Mouse (Mus musculus) midbrain, embryonic 16.5 days (tissue): ENCODE data around the gene Slc9b1. TPM values are rescaled to one million over a fixed set of nuclear protein-coding genes. Genes with fewer than 3 reads are reported as not detected.

Experiments used
- ATAC-seq: fragments of 200-750 bp; cut with Nextera tagmentation; 2 replicates; pipeline ENCODE4 v1.8.0; 2017; ENCODE audit warnings: moderate TSS enrichment
- H3K27ac ChIP-seq: fragments of 300-500 bp; sonication (generic); 2 replicates; pipeline ENCODE4 v1.5.1; 2014; ENCODE audit warnings: mild to moderate bottlenecking, low read length, mixed read lengths
- H3K27me3 ChIP-seq: fragments of 300-500 bp; sonication (generic); 2 replicates; pipeline ENCODE4 v1.6.1; 2014; ENCODE audit warnings: low read depth, low read length, mixed read lengths; ENCODE audit not compliant: control insufficient read depth, insufficient read depth
- H3K36me3 ChIP-seq: fragments of 300-500 bp; sonication (generic); 2 replicates; pipeline ENCODE4 v1.6.1; 2014; ENCODE audit warnings: mild to moderate bottlenecking, low read length, moderate library complexity, mixed read lengths; ENCODE audit not compliant: control insufficient read depth, insufficient read depth
- H3K4me1 ChIP-seq: fragments of 300-500 bp; sonication (generic); 2 replicates; pipeline ENCODE4 v1.6.1; 2014; ENCODE audit warnings: mild to moderate bottlenecking, low read length, mixed read lengths; ENCODE audit not compliant: control insufficient read depth, insufficient read depth
- H3K4me2 ChIP-seq: fragments of 300-500 bp; sonication (generic); 2 replicates; pipeline ENCODE4 v1.6.1; 2014; ENCODE audit warnings: mild to moderate bottlenecking, low read length, mixed read lengths
- H3K4me3 ChIP-seq: fragments of 300-500 bp; sonication (generic); 2 replicates; pipeline ENCODE4 v1.5.1; 2014; ENCODE audit warnings: low read depth, mild to moderate bottlenecking, low read length, moderate library complexity, mixed read lengths
- H3K9ac ChIP-seq: fragments of 300-500 bp; sonication (generic); 2 replicates; pipeline ENCODE4 v1.6.1; 2014; ENCODE audit warnings: low read depth, low read length, mixed read lengths
- H3K9me3 ChIP-seq: fragments of 300-500 bp; sonication (generic); replicated peaks from 2 replicates; pipeline ENCODE4 v1.6.1; 2014; ENCODE audit warnings: mild to moderate bottlenecking, low read length, mixed read lengths; ENCODE audit not compliant: control insufficient read depth, poor library complexity, severe bottlenecking
- WGBS: fragments of 180-500 bp; shearing (Covaris S2); extraction: QIAGEN DNeasy Blood & Tissue Kit; methylation state at CpG from one replicate; pipeline ENCODE4 v1.1.7; 2014; 5-methylcytosine and 5-hydroxymethylcytosine counted together
- polyA plus RNA-seq: library from polyadenylated mRNA; unstranded; fragments of >200 nt; fragmentation: Nextera tagmentation; extraction: Ambion mirVana; gene quantifications from 2 replicates; pipeline ENCODE4 v1.2.1, GENCODE M21; 2015

Gene Slc9b1
- polyA plus RNA-seq, 1 experiment from 2014 or later = 0.41 TPM

DNA sequence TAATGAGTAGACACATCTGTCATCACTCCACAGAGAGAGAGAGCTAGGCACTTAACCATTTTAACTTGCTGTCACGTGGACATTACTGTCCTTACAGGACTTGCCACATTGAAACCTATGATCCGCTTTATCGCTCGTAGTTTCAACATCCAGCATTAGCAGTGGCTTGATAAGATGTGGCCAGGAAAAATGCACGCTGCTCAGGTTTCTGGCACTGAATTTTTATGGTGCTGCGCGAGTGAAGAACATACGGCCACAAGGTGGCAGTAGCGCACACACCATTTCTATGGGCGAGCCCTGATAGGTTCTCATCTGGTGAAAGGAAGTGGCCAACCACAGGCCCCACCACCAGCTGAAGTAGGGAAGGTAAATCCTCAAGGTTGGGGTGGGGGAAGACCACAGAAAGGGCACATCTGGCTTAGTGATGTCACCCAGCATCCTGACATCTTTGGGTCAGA is 54.4 kb downstream of the Slc9b1 start:
- no peak overlapping the region for H3K4me3 ChIP-seq
- no peaks in the 10 kb centered on the region for H3K27me3 ChIP-seq
- H3K4me1 ChIP-seq = no peaks in the 10 kb centered on the region
- peak; percentile 82 for ATAC-seq
- H3K9ac ChIP-seq = no peak overlapping the region
- H3K36me3 ChIP-seq = peaks cover 3% of the 10 kb centered on the region; the same call in 1 of the 2 replicates
- H3K9me3 ChIP-seq = no peaks in the 10 kb centered on the region
- peak overlapping the region; percentile 9; the same call in 1 of the 2 replicates for H3K4me2 ChIP-seq
- WGBS = 13% methylated on average over 10 of the region's 10 CpGs
- H3K27ac ChIP-seq = no peak overlapping the region

DNA sequence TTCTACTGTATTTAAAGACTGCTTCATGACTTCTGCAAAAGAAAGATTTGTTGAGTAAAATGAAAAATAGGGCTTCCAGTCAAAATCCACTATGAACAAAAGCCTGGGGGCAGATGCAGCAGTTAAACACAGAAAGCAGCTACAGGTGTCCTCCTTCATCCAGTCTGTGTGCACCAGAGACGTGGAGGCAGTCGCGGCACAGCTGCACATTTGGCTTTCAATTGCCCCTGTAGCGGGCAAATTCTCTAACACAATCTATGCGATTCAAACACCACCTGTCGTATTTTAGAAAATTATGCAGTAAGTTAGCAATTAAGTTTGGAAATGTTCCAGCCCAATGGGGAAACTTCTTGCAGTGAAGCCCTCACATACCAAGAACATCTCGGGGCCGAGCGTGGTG is 55.4 kb downstream of the Slc9b1 start:
- whole genome bisulfite sequencing = 74% methylated on average over 9 of the region's 9 CpGs
- Histone ChIP-seq H3K9ac (no peak overlapping the region), H3K4me3 (no peak overlapping the region), H3K9me3 (no peaks in the 10 kb centered on the region), H3K4me1 (no peaks in the 10 kb centered on the region), H3K27me3 (no peaks in the 10 kb centered on the region), H3K27ac (no peak overlapping the region), H3K36me3 (peaks cover 3% of the 10 kb centered on the region; the same call in 1 of the 2 replicates), H3K4me2 (no peak overlapping the region)
- no peak for ATAC-seq

- Histone ChIP-seq H3K4me3 (no peak overlapping the region), H3K9me3 (no peaks in the 10 kb centered on the region), H3K4me2 (no peak overlapping the region), H3K27me3 (no peaks in the 10 kb centered on the region), H3K4me1 (no peaks in the 10 kb centered on the region), H3K9ac (no peak overlapping the region), H3K27ac (no peak overlapping the region), H3K36me3 (peaks cover 3% of the 10 kb centered on the region; the same call in 1 of the 2 replicates)
- ATAC-seq = no peak
- 76% methylated on average over 5 of the region's 5 CpGs for WGBS
Measured at GRCm38 (mm10) chr3:135403856-135404255, 56.0 kb downstream of the Slc9b1 start.

GRCm38 (mm10) chr3:135404599-135404998 is 56.8 kb downstream of the Slc9b1 start:
- Histone ChIP-seq H3K9ac (no peak overlapping the region), H3K4me1 (no peaks in the 10 kb centered on the region)

GRCm38 (mm10) chr3:135407351-135407750 is 59.5 kb downstream of the Slc9b1 start:
- Histone ChIP-seq H3K36me3 (peaks cover 7% of the 10 kb centered on the region), H3K9me3 (no peaks in the 10 kb centered on the region), H3K4me2 (no peak overlapping the region), H3K27me3 (no peaks in the 10 kb centered on the region), H3K9ac (no peak overlapping the region), H3K4me3 (no peak overlapping the region), H3K27ac (no peak overlapping the region), H3K4me1 (0 out of 2 replicates have a peak, but pooled peaks cover 2% of the 10 kb centered on the region)
- ATAC-seq = no peak
- 83% methylated on average over 8 of the region's 9 CpGs for WGBS

More at GRCm38 (mm10) chr3:135404599-135404998, 56.8 kb downstream of the Slc9b1 start:
- WGBS = 74% methylated on average over 4 of the region's 4 CpGs
- no peak overlapping the region for H3K27ac ChIP-seq
- H3K4me3 ChIP-seq = no peak overlapping the region
- no peaks in the 10 kb centered on the region for H3K9me3 ChIP-seq
- ATAC-seq = no peak
- no peaks in the 10 kb centered on the region for H3K27me3 ChIP-seq
- no peak overlapping the region for H3K4me2 ChIP-seq
- peaks cover 7% of the 10 kb centered on the region for H3K36me3 ChIP-seq

DNA sequence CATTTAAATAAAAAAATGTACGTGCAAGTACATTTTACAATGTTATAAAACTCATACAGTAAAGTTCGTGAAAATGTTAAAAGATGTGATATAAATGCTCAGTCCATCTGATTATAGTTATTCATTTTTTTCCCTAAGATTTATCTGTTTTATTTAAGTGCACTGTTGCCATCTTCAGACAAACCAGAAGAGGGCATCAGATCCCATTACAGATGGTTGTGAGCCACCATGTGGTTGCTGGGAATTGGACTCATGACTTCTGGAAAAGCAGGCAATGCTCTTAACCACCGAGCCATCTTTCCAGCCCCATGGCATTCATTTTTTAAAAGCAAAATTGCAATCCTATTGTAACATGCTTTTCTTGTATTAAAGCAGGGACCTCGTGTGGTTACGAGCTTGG is 61.4 kb downstream of the Slc9b1 start:
- Histone ChIP-seq H3K4me3 (no peak overlapping the region), H3K9me3 (no peaks in the 10 kb centered on the region), H3K27ac (no peak overlapping the region), H3K36me3 (peaks cover 7% of the 10 kb centered on the region), H3K4me1 (0 out of 2 replicates have a peak, but pooled peaks cover 2% of the 10 kb centered on the region), H3K9ac (no peak overlapping the region), H3K27me3 (no peaks in the 10 kb centered on the region), H3K4me2 (no peak overlapping the region)
- 96% methylated on average over 5 of the region's 5 CpGs for WGBS
- ATAC-seq = no peak

DNA sequence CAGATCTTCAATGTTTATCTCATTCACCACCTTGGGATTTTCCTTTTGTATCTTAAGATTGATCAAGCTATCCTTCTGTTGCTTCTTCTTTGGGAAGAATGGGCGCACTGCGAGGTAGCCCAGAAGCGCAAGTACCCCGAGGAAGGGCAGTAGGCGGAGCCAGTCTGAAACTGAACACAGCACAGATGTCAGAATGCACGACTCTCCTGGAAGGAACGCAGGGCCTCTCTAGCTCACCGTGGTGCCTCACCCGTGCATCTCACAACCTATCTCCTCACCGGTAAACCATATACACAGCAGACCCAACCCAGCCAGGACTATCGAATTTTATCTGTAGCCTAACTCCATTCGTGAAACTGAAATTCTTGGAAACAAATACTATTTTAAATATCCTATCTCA is 63.2 kb downstream of the Slc9b1 start:
- Histone ChIP-seq H3K4me1 (0 out of 2 replicates have a peak, but pooled peaks cover 2% of the 10 kb centered on the region), H3K27me3 (no peaks in the 10 kb centered on the region), H3K9me3 (no peaks in the 10 kb centered on the region), H3K36me3 (peaks cover 7% of the 10 kb centered on the region), H3K9ac (no peak overlapping the region), H3K4me3 (no peak overlapping the region), H3K4me2 (no peak overlapping the region), H3K27ac (no peak overlapping the region)
- ATAC-seq = no peak
- WGBS = 91% methylated on average over 12 of the region's 12 CpGs

DNA sequence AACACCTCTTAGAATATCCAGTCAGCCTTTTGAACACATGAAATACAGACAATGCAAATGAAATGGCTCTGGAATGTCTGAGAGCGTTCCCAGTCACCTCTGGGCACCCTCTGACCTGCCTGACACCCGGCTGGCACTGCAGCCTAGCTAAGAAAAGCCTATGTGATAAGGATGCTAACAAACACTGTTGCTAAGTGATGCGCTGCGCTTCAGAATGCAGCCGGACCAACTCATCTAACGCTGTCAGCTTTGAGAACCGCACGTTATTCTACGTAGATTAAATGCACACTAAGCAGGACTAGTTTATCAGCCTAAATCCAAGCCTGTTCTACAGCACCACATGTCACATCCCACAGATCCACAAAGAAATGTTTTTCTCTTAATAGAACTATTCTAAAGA is 64.0 kb downstream of the Slc9b1 start:
- no peaks in the 10 kb centered on the region for H3K27me3 ChIP-seq
- no peak overlapping the region for H3K27ac ChIP-seq
- H3K9me3 ChIP-seq = no peaks in the 10 kb centered on the region
- ATAC-seq = no peak
- no peak overlapping the region for H3K9ac ChIP-seq
- H3K4me3 ChIP-seq = no peak overlapping the region
- 0 out of 2 replicates have a peak, but pooled peaks cover 2% of the 10 kb centered on the region for H3K4me1 ChIP-seq
- H3K36me3 ChIP-seq = peaks cover 5% of the 10 kb centered on the region
- 37% methylated on average over 9 of the region's 9 CpGs for WGBS
- no peak overlapping the region for H3K4me2 ChIP-seq

DNA sequence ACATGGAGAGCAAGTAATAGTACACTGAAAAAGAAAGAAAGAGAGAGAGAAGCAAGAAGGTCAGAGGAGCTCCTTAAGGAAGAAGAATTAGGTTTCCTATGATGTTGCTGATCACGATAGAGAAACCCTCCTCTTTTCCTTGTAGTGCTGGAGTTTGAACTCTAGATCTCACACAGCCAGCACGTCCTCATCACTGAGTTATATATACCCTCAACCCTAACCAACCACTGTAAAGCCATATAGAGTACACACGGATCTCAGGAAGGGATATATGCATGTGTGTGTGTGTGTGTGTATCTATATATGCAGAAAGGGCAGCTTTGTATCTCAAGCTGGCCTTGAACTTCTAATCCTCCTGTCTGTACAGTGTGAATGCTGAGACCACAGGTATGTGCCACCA is 69.4 kb downstream of the Slc9b1 start:
- Histone ChIP-seq H3K9me3 (no peaks in the 10 kb centered on the region), H3K4me2 (no peak overlapping the region), H3K4me1 (peaks cover 13% of the 10 kb centered on the region), H3K9ac (no peak overlapping the region), H3K27ac (no peak overlapping the region), H3K4me3 (no peak overlapping the region), H3K36me3 (no peaks in the 10 kb centered on the region), H3K27me3 (no peaks in the 10 kb centered on the region)
- WGBS = 88% methylated on average over 3 of the region's 3 CpGs
- no peak for ATAC-seq
